Mouse (Mus musculus) limb, embryonic 12.5 days (tissue): ENCODE measurements at regions not wholly inside any gene's neighbourhood (a gene's known extent, or its start where the extent isn't known, plus 50 kb on each side); places are given as distances from the start of the nearest gene placed in this dataset.

ENCODE experiments used
- ATAC-seq: fragments of 200-750 bp; cut with Nextera tagmentation; 2 replicates; pipeline ENCODE4 v1.8.0; 2017; ENCODE audit warnings: low read depth, moderate TSS enrichment; ENCODE audit not compliant: insufficient number of reproducible peaks, insufficient read depth, low FRiP score, low TSS enrichment
- H3K27ac ChIP-seq: fragments of 300-500 bp; sonication (generic); 2 replicates; pipeline ENCODE4 v1.5.1; 2016; ENCODE audit warnings: mild to moderate bottlenecking, moderate library complexity
- H3K27me3 ChIP-seq: fragments of 300-500 bp; sonication (generic); 2 replicates; pipeline ENCODE4 v1.6.1; 2016; ENCODE audit warnings: mild to moderate bottlenecking, moderate library complexity
- H3K36me3 ChIP-seq: fragments of 300-500 bp; sonication (generic); 2 replicates; pipeline ENCODE4 v1.6.1; 2016; ENCODE audit warnings: mild to moderate bottlenecking, moderate library complexity
- H3K4me1 ChIP-seq: fragments of 300-500 bp; sonication (generic); replicated peaks from 2 replicates; pipeline ENCODE4 v1.6.1; 2016
- H3K4me2 ChIP-seq: fragments of 300-500 bp; sonication (generic); 2 replicates; pipeline ENCODE4 v1.6.1; 2016; ENCODE audit warnings: mild to moderate bottlenecking, moderate library complexity
- H3K4me3 ChIP-seq: fragments of 300-500 bp; sonication (generic); replicated peaks from 2 replicates; pipeline ENCODE4 v1.5.1; 2016; ENCODE audit warnings: mild to moderate bottlenecking
- H3K9ac ChIP-seq: fragments of 300-500 bp; sonication (generic); replicated peaks from 2 replicates; pipeline ENCODE4 v1.6.1; 2016; ENCODE audit warnings: mild to moderate bottlenecking, moderate library complexity
- H3K9me3 ChIP-seq: fragments of 300-500 bp; sonication (generic); 2 replicates; pipeline ENCODE4 v1.6.1; 2016; ENCODE audit warnings: mild to moderate bottlenecking, moderate library complexity
- WGBS: fragments of 180-500 bp; shearing (Covaris S2); methylation state at CpG from one replicate; pipeline ENCODE4 v1.1.7; 2016; 5-methylcytosine and 5-hydroxymethylcytosine counted together

DNA sequence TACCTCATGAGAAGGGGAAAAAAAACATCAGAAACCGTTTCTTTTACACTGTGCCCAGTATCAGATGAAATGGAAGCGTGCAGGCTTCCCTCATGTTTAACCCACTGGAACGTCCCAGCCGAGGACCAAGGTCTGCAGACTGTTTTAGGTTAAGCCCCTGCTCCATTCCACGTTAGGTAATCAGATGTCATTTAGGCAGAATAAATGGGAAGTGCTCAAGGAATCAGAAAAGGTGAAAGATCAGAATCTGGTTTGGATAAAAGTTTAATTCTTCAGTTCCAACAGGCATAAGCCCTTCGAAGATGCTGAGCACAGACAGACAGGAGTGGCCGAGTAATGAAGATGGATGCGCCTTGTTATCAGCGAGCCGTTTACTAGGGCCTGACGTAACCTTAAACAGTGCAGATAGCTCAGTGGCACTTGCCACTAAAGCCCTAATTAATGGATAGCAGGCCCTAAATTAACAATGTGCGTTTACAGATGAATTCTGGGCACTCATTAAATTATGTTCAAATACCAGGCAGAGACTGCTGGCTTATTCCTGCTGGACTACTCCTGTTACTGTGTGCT lies 193.5 kb downstream of the Lmo4 start:
- Histone ChIP-seq H3K27me3 (no peaks in the 10 kb centered on the region), H3K4me1 (peaks cover 32% of the 10 kb centered on the region), H3K27ac (no peak overlapping the region), H3K36me3 (no peaks in the 10 kb centered on the region), H3K4me2 (no peak overlapping the region), H3K4me3 (no peak overlapping the region), H3K9me3 (no peaks in the 10 kb centered on the region), H3K9ac (no peak overlapping the region)
- no peak for ATAC-seq
- 17% methylated on average over 12 of the region's 12 CpGs for WGBS

GRCm38 (mm10) chr3:144010558-144010957 lies 194.5 kb downstream of the Lmo4 start:
- Histone ChIP-seq H3K4me3 (no peak overlapping the region), H3K27me3 (no peaks in the 10 kb centered on the region), H3K4me2 (peak overlapping the region; percentile 3; the same call in 1 of the 2 replicates), H3K27ac (no peak overlapping the region), H3K9me3 (no peaks in the 10 kb centered on the region), H3K4me1 (peaks cover 32% of the 10 kb centered on the region), H3K36me3 (no peaks in the 10 kb centered on the region), H3K9ac (no peak overlapping the region)
- ATAC-seq, result no peak
- WGBS, result 23% methylated on average over 6 of the region's 6 CpGs

GRCm38 (mm10) chr3:144007111-144007619 lies 197.9 kb downstream of the Lmo4 start:
- Histone ChIP-seq H3K9me3 (no peaks in the 10 kb centered on the region), H3K4me3 (no peak overlapping the region), H3K27me3 (no peaks in the 10 kb centered on the region), H3K4me1 (peaks cover 17% of the 10 kb centered on the region), H3K27ac (no peak overlapping the region), H3K9ac (no peak overlapping the region), H3K4me2 (no peak overlapping the region), H3K36me3 (no peaks in the 10 kb centered on the region)
- 79% methylated on average over 4 of the region's 4 CpGs for whole genome bisulfite sequencing
- ATAC-seq, result no peak

DNA sequence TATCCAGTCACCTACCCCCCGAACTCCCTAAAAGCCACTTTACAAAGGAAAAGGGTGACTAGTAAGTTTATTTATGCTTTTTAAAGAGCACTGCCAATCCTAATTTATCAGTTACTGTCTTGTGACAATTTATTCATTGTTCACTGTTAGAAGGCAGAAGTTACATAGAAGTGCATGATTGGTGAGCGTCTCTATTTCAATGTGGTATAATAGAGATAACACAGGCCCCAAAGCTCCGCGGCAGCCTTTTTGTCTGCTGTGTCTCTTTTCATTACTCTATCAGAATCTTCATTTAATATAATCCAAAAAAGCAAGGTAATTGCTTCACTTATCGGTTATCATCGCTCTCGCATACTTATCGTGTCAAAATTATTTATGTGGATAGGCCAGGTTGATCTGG lies 207.1 kb downstream of the Lmo4 start:
- no peak for ATAC-seq
- H3K4me3 ChIP-seq, result no peak overlapping the region
- H3K27me3 ChIP-seq, result no peaks in the 10 kb centered on the region
- 93% methylated on average over 8 of the region's 8 CpGs for WGBS
- H3K36me3 ChIP-seq, result no peaks in the 10 kb centered on the region
- no peak overlapping the region for H3K9ac ChIP-seq
- no peak overlapping the region for H3K4me2 ChIP-seq
- no peaks in the 10 kb centered on the region for H3K9me3 ChIP-seq
- H3K27ac ChIP-seq, result no peak overlapping the region
- H3K4me1 ChIP-seq, result no peaks in the 10 kb centered on the region

DNA sequence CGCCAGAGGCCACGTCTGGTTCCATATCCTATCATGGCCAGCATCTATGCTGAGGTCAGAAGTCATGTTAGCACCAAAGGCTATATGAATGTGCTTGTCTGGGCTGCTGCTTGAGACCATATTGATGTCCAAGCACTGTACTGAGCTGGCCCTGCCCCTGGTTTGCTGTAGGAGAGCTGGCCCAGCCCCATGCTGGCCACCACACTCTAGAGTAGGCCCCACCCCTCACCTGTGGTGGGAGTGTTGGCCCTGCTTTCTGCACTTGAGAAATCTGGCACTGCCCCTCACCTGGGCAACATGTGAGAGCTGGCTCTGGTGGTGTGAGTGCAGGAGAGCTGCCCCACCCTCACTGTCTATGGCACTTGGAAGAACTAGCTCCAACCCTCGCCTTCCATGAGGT lies 210.0 kb downstream of the Lmo4 start:
- Histone ChIP-seq H3K4me2 (no peak overlapping the region), H3K9ac (no peak overlapping the region), H3K27ac (no peak overlapping the region), H3K27me3 (no peaks in the 10 kb centered on the region), H3K36me3 (no peaks in the 10 kb centered on the region), H3K4me3 (no peak overlapping the region), H3K9me3 (no peaks in the 10 kb centered on the region), H3K4me1 (no peaks in the 10 kb centered on the region)
- ATAC-seq, result no peak
- WGBS, result 86% methylated on average over 3 of the region's 3 CpGs

GRCm38 (mm10) chr3:143988991-143989390 lies 216.0 kb downstream of the Lmo4 start:
- no peaks in the 10 kb centered on the region for H3K4me1 ChIP-seq
- H3K36me3 ChIP-seq, result no peaks in the 10 kb centered on the region
- H3K9ac ChIP-seq, result no peak overlapping the region
- 82% methylated on average over 4 of the region's 4 CpGs for WGBS
- H3K9me3 ChIP-seq, result no peaks in the 10 kb centered on the region
- H3K27ac ChIP-seq, result no peak overlapping the region
- ATAC-seq, result no peak
- no peak overlapping the region for H3K4me2 ChIP-seq
- H3K4me3 ChIP-seq, result no peak overlapping the region
- no peaks in the 10 kb centered on the region for H3K27me3 ChIP-seq

DNA sequence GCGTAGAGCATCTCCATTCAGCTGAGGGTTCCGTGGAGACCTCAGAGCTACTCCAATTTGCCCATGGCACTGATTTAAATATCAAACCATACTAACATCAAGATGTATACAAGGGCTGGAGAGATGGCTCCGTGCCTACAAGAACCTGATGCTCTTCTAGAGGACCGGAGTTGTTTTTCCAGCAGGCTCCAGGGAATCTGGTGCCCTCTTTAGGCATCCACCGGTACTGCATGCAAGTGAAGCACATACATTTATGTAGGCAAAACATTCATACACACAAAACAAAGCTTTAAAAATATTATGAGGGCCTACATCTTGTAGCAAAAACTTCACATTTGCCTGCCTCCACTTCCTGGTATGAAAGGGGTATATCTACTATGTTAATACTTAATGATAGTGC lies 217.0 kb downstream of the Lmo4 start:
- no peak overlapping the region for H3K9ac ChIP-seq

GRCm38 (mm10) chr3:143986798-143987197 lies 218.2 kb downstream of the Lmo4 start:
- no peaks in the 10 kb centered on the region for H3K4me1 ChIP-seq
- H3K9ac ChIP-seq, result no peak overlapping the region
- H3K27ac ChIP-seq, result no peak overlapping the region
- no peak for ATAC-seq
- 99% methylated on average over 2 of the region's 2 CpGs for WGBS
- H3K9me3 ChIP-seq, result no peaks in the 10 kb centered on the region
- H3K27me3 ChIP-seq, result no peaks in the 10 kb centered on the region
- no peak overlapping the region for H3K4me2 ChIP-seq
- H3K36me3 ChIP-seq, result no peaks in the 10 kb centered on the region
- no peak overlapping the region for H3K4me3 ChIP-seq

More for the DNA sequence above, 217.0 kb downstream of the Lmo4 start:
- no peaks in the 10 kb centered on the region for H3K4me1 ChIP-seq
- no peaks in the 10 kb centered on the region for H3K36me3 ChIP-seq
- H3K4me2 ChIP-seq, result no peak overlapping the region
- H3K27me3 ChIP-seq, result no peaks in the 10 kb centered on the region
- no peak overlapping the region for H3K4me3 ChIP-seq
- ATAC-seq, result no peak
- no peaks in the 10 kb centered on the region for H3K9me3 ChIP-seq
- WGBS, result 93% methylated on average over 5 of the region's 5 CpGs
- H3K27ac ChIP-seq, result no peak overlapping the region

DNA sequence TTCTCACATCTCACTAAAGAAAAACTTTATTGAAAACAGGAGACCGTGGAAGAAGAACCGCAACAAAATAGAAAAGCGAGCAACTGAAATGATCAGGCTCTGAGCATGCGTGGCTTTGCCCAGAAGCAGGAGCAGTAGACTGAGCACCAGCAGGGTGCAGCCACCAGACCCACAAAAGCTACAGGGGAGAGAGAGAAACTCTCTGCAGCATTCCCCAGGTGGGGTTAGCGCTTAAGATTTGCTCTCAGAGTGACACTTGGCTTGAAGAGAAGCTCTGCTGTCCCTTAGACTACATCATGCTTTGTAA lies 218.9 kb downstream of the Lmo4 start:
- H3K4me3 ChIP-seq, result no peak overlapping the region
- no peaks in the 10 kb centered on the region for H3K9me3 ChIP-seq
- no peak for ATAC-seq
- H3K27ac ChIP-seq, result no peak overlapping the region
- no peaks in the 10 kb centered on the region for H3K4me1 ChIP-seq
- no peaks in the 10 kb centered on the region for H3K27me3 ChIP-seq
- no peaks in the 10 kb centered on the region for H3K36me3 ChIP-seq
- no peak overlapping the region for H3K9ac ChIP-seq
- WGBS, result 73% methylated on average over 5 of the region's 5 CpGs
- H3K4me2 ChIP-seq, result no peak overlapping the region

DNA sequence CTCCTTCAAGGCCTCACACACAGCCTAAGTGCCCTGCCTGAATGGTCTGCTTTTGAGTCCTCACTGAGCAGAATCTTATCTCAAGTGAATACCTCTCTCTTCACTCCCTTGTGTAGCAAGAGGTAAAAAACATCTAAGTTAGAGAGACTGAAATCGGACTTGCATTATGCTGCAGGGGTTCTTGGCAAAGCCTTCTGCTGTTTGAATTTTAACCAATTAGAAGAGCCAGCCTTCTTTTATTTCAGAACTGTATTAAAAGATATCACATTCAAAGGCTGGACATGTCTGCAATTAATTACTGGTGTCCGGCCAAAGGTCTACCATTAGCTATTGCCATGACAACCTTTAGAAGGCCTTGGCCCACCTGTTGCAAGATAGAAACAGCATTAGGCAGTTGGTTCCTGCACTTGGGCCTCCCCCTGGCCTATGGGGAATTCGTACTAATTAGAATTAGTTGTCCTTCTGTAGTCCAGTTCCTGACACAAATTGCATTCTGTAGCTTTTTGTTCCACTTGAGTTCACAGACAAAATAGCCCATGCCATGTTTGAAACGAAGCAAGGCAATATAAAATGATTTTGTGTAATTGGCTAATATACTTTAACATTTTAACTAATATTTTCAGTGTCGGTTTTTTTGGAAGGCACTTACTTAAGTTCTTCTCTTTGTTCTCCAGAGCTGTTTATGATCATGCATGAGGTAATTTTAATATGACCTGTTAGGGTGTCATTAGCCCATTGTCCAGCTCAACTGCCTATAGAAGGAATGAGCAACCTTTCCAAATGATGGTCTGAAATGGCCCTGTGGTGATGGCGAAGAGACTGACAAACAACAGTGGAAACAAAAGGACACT lies 219.4 kb downstream of the Lmo4 start:
- H3K4me2 ChIP-seq, result no peak overlapping the region
- no peak overlapping the region for H3K4me3 ChIP-seq
- WGBS, result 70% methylated on average over 6 of the region's 6 CpGs
- H3K9ac ChIP-seq, result no peak overlapping the region
- ATAC-seq, result no peak
- no peaks in the 10 kb centered on the region for H3K36me3 ChIP-seq
- no peaks in the 10 kb centered on the region for H3K27me3 ChIP-seq
- no peaks in the 10 kb centered on the region for H3K4me1 ChIP-seq
- H3K9me3 ChIP-seq, result no peaks in the 10 kb centered on the region
- no peak overlapping the region for H3K27ac ChIP-seq

- Histone ChIP-seq H3K4me3 (no peak overlapping the region), H3K36me3 (no peaks in the 10 kb centered on the region), H3K4me2 (no peak overlapping the region), H3K9ac (no peak overlapping the region), H3K9me3 (no peaks in the 10 kb centered on the region), H3K27ac (no peak overlapping the region), H3K4me1 (no peaks in the 10 kb centered on the region), H3K27me3 (no peaks in the 10 kb centered on the region)
- WGBS, result 89% methylated on average over 2 of the region's 2 CpGs
- no peak for ATAC-seq
Observed at GRCm38 (mm10) chr3:143978703-143979102, 226.3 kb downstream of the Lmo4 start.
